Mouse (Mus musculus): ENCODE measurements at regions not wholly inside any gene's neighbourhood (a gene's known extent, or its start where the extent isn't known, plus 50 kb on each side); places are given as distances from the start of the nearest gene placed in this dataset.

- peak in 1 of 2 experiments; percentile 4 for DNase-seq (ENCODE audit: low spot score in 2 of 2)
- intact Hi-C loops (cut with DNase I): no loop called here
These were observed 481.0 kb upstream of the Lcorl start for GRCm38 (mm10) chr5:46338461-46338860.

DNA sequence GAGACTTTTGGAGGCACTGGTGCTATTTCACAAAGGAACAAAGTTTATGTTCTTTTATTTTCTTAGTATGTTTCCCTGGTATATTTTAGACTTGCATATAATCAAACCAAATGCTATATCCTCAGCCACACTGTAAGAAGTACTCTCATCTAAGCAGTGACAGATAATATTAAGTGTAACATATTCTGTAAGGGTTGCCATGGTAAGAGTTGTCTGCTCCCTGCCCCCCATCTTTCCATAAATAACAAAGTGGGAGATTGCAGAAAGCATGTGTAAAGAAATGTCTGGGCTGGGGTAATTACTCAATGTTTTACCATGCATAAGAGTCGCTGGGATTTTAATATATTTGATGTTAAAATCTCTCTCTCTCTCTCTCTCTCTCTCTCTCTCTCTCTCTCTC is 473.5 kb upstream of the Lcorl start:
- no peak for DNase-seq (ENCODE audit: low spot score in 2 of 2)
- intact Hi-C loops (cut with DNase I): no loop called here
